Mouse (Mus musculus) cerebellum, postnatal 14 days (tissue): ENCODE measurements around the gene Kctd18.
A peak's percentile ranks its signal among the peaks of the same experiment; 100 is the strongest.

ENCODE experiments used
- DNase-seq, 2 experiments: peaks; one replicate each; pipeline ENCODE4 v3.0.0; 2021; ENCODE audit warnings: mixed read lengths in 2 of 2

Kctd18 gene

DNA sequence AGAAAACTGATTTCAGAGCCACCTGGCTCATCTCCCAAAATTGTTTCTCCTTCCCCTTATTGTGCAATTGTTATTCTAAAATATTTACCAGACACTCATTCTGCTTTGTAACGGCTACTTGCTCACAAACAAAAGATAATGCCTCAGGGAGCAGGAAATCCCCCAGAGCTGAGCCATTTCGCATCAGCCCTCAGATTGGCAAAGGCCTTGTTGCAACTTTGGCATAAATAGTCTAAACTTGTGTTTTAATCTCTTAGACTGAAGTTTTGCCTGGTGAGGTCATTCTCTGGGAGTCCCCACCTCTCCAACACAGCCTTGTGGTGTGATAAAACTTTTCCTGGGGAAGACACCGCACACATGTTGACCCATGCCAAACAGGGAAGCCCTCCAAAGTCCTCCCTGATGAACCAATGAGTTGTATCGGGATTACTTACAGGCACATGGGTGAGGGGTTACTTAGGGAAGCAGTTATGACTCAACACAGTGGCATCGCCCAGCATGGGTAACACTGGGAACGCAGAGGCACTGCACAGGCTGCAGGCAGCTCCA, 29.6 kb downstream of the Kctd18 start:
- no peak for DNase-seq

DNA sequence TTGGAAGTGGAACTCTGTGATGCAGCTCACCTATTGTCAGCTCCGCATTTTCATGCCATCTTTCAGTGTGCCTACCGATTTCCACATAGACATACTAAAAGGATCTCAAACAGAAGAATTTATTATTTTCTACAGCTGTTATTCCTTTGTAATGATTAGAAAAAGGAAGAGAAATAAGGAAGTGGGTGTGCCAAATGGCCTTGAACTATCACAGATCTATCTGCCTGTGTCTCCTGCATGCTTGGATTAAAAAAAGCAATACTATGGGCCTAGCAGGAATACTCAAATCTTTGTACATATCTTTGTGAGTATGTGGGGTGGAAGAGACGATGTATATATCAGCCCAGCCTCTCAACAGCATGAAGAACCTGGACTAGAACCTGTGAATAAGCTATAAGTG, 41.9 kb downstream of the Kctd18 start:
- no peak for DNase-seq

DNA sequence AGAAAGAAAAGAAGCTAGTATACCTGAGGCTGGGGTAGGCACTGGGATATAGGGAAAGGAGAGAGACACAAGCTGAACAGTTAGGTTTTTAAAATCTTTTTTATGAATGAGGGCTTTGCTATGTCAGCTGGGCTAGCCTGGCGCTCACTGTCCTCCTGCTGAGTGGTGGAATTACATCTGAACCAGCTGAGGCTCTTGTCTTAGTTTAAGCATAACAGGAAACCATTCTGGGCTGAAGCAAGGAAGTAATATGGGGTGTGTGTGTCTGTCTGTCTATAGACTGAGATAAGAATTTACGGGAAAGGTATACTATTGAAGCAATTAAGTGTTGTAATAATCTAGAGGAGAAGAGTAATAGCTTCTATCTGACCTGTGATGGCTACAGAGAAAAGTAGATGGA, 47.2 kb downstream of the Kctd18 start:
- DNase-seq: no peak

DNA sequence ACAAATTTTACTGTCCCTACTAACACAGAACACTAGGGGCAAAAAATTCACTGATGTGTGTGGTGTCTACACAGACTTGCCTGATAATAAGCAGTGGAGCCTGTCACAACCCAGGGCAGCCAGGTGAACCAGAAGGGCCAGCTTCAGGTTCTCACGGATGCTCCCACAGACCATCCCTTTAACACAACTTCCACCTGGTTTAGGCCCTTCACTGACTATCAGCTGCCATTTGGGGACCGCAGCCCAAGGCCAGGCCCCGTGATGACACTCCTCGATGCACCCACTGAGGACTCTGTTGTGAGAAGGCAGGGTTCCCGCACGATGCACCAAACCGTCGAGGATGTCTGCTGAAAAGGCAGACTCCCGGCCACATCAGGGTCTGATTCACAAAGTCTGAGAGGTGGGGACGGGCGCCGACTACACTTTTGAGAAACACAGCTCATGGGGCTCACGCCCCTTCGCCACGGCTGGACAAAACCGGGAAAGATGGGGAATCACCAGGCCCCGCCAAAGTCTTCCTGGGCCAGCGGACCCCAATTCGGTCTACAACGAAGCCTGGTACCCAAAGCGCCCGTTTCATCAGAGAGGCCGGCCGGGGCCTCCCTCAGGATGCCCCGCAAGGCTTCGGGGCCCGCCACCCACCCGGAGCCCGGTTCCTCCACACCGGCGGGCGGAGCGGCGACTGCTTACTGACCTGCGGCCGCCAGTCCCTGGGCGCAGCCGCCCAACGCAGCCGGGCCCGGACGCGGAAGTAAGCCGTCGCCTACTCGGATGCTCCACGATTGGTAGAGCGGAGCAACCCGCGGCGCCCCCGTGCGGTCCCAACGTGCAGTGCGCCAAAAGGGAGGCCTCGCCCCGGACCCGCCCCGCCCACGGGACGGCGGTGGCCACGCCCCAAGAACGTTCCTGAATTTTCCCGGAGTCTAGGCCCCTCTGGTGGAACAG, 49.2 kb downstream of the Kctd18 start:
- peak; percentile 99 for DNase-seq

DNA sequence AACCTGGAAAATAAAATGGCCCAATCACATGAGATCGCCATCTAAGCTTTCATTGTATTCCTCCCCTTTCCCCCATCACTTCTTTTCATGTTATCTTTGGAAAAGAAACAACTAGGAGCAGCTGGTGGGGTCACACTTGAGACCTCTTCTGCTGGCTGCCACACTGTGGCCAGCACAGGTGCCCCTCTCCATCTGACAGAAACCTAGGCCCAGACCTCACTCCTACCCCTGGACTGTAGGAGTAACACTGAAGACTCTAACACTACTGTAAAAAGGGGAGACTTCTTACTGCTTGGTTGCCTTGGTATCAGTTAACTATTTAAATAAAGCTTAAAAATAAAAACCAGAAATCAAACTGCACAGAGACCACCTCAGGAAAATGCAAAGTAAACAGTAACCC, 63.0 kb downstream of the Kctd18 start:
- no peak for DNase-seq

DNA sequence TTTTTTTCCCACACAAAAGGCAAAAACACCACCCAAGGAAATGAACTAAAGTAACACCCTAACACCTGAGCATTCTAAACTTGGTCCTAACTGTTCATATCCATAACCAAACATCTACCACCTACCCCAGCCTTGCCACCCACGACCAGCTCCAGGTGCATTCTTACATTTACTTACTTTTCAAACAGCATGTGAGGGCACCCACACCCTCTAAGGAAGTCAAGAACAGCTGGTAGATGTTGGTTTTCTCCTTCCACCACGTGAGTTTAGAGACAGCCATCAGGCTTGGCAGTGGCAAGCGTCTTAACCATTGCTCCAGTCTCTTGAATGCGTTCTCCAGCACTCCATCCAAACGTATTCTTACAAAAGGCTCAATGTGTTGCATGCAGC, 64.4 kb downstream of the Kctd18 start:
- DNase-seq: no peak

DNA sequence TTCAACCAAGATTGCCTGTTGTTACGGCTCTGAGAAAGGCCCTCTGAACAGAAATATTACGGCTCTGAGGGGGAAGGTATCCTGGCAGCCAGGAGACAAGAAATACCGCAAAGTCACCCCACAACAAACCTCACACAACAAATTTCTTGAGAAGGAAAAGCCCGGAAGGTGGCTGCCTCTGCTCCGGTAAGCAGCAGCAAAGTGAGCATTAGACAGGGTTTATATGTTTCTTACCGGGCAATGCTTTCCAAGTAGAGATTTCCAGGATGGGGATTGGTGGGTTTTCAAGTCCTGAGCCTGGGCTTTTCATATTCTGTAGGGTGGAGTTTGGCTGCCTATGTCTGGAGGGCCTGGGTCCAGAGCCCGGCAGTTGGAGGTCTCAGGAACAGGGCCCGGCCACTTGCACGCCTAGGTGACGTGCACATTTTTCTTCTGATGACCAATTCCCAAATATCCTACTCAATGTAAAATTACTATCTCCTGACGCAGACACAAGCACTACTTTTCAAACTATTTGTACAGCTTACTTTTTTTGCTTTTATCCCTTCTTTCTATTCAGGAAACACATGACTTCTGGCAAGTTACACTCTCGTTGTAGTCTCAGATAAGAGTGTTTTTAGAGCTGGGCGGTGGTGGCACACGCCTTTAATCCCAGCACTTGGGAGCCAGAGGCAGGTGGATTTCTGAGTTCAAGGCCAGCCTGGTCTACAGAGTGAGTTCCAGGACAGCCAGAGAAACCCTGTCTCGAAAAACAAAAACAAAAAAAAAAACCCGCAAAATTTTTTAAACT, 65.0 kb downstream of the Kctd18 start:
- no peak for DNase-seq

DNA sequence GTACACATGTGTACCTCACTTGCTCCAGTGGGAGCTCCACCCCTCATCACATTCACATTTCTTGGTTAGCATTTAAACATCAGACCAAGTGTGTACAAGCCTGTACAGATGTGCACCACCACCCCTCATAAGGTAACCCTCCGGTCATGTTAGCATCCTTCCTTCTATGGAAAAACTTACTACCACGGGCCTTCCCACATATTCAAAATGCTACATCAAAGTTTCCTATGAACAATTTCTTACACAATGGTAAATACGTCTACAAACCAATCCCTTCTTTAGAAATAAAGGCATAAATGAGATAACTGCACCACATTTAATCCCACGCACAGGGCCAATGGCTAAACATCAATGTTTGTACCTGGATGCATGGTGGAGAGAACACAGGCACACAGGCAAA, 66.2 kb downstream of the Kctd18 start:
- DNase-seq: no peak

DNA sequence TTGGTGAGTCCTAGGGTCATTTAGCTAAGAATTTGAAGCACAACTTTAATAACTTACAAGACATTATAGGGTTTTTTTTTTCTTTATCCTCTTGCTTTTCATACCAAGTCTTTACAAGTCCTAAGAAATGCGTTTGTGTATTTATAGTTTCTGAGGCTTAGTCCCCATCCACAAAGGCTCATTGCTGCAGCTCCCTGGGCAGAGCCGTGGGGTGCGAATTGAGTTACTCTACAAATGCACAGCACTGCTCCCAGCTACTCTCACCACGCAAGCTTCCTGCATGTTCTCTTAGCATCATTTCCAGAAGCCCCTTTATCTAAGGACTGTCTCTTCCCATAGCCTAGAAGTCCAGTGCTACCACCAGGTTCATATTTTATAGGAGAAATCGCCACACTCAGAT, 69.0 kb downstream of the Kctd18 start:
- DNase-seq: no peak

DNA sequence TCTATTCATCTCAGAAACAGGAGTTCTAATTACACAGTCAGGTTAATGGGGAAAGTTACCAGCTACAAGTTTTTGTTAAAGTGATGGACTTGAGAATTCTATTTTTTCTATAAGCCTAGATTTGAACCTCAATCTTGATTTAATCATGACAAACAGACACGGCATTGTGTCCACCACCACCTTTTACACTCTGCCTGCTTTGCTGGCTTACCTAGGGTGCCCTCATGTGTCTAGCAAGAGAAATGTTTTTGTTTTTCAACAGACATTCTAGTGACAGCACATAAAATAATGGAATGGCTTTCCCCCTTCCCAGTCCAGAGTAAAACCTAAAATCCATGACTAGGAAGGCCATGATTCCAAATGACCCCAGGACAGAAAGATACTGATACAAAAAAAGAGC, 69.6 kb downstream of the Kctd18 start:
- peak; percentile 42 to 48 for DNase-seq

DNA sequence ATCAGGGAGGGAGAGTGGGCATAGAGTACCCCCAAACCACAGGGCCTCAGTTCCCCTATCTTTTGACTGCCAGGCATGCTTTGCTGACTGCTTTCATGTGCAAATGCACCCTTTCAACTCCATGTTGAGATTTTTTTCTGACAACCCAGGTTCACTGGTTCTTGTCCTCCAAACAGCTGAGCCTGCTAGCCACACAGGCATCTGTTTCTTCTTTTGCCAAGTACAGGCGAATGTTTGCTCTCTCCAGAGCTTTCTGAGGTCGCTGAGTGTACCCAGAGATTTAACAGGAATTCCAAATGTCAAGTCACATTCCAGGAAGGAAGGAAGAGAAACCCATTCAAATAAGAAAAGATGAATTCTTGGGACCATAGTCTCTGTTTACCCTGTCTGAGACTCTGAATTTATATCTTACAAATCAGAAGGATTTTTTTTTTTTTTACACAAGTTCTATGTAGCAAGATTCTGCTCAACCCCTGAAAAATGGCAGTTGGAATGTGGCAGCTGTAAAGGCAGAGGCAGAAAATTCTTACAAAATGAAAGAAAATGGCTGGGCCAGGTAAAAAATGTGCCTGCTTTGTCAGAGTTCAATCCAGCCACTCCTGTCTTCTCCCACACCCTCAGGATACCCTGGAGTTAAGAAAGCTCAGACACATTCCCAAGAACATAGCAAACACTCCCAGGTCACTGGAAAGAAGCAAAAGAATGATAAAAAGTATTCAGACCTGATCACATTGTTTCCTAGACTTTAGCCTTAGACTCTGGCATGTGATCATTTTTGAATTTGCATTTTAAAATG, 71.0 kb downstream of the Kctd18 start:
- no peak for DNase-seq

DNA sequence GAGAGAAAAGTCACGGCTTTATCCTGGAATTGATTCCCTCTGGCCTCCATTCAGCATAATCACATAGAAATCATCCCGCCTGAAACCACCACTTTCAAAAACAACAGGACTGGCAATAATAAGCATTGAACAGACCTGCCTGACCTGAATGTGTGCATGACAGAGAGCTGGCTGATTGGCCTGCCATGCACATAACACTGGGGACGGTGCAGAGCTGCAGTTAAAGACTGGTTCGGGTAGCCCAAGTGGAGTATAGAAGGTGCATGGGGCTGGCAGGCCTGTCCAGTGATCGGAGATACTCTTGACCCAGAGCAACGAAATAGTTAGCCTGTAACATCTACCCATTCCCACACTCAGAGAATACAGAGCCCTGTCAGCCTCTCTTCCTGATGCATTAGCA, 76.5 kb downstream of the Kctd18 start:
- no peak for DNase-seq

DNA sequence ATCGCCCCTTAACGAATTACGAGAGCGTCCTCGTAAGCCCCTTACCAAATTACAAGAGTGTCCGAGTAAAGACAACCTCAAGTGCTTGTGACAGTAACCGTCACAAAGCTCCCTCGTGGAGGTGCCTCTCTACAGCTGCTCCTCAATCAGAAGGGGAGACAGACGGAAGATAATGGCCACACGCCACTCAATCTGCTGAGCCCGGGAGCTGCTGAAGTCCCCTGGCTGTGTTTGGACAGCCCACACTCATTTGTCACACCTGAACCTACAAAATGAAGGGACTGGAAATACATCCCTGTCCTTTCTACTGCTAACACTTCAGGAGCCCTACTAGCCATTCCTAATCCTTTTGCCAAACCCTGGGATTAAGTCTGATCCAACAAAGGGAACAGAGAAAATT, 77.0 kb downstream of the Kctd18 start:
- DNase-seq: peak; percentile 12 to 23

DNA sequence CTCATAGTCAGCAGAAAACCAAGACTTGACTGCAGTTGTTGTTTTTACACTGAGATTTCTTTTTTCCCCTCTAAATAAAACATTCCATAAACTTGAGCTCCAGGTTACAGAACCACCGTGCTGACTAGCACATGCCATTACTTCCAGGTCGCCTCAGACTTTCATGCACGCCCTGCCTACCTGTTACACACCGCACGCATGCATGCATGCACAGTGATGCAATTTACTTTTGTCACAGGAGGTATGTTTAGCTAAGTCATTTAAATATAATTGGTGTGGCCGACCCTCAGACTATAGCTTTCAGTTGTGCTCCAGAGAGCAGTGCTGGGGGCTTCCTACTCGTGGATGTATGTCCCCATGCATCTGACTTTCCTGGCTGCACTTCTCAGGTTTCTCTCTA, 77.7 kb downstream of the Kctd18 start:
- no peak for DNase-seq

DNA sequence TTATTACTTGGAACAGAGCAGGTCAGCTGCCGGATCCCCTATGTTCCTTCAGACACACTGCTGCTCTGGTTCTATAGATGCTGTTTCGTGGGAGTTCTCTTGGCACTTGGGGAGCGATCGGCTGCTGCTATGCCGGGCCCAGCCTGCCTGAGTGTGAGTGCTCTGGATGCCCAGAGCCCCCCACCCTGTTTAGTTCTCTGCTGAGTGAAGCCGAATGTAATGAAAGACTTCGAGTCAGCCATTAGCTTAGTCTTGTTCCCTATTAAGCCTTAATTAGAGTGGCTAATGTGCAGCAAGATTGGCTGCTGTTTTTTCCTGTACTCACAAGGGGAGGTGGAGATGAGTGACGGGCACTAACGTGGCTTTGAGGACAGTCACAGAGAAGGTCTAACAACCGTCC, 78.1 kb downstream of the Kctd18 start:
- DNase-seq: no peak

DNA sequence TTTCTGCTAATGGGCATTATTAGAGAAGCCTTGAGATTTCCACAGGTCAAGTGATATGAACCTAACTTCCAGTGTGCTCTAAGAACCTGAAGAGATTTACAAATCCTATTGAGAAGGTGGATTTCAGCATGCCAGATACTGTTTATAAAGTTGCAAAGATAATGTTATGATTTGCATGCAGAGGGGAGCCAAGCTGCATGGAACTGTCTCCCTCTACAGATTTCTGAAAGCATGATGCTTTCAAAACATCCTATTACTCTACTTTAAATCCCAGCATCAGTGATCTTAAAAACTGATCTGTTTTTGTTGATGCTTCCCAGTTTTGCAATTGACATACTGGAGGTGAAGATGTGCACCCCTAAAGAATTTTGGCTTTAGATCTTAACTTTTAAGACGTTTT, 84.5 kb downstream of the Kctd18 start:
- DNase-seq: no peak

DNA sequence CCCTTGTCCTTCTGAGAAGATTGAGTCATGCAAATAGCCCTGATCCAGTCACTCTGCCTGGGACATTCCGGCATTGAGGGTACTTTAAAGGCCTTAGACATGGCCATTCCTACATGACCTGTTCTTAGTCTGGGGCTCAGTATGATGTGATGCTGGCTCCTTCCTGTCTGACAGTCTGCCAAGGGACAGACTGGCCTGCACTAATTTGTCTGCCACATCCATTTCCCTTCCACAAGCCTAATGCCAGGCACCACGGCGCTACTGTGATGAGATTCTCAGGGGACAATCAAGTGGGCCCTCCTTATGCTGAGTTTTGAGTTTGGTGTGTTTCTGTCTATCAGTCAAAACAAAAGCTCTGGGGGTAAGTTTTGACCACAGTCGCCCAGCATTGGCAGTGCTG, 100.2 kb downstream of the Kctd18 start:
- DNase-seq: peak; percentile 52 to 53

DNA sequence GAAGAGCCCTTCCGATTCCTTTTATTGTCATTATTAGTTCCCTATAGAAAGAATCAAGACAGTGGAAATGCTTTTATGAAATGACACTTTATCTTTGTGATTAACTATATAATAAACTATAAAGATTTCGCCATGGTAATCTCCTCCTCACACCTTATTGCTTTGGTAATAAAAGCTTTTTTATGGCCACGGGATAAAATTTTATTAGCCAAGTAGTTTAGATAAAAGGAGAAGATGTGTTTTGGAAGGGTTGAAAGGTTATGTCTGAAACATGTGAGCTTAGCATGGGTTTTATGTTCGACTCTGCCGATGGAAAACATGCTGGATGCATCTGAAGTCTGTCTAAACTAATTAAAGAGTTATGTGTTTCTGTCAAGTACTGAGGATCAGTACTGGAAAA, 101.4 kb downstream of the Kctd18 start:
- DNase-seq: no peak

DNA sequence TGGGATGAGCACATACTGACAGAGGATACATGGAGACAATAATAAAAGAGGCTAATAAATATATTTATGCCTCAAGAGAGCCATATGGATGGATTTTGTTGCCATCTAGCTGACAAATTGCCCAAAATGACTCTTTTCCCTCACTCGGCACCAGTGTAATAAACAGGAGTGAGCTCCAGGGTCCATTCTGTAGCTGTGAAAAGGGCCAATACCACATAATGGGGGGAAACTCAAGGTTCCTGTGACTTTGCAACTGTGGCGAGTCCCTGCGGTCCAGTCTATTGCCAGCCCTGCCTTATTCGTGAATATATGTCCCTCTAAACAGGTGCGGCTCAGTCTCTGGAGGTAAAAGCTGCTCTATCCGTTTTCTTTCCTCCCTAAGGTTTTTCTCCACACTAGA, 107.2 kb downstream of the Kctd18 start:
- no peak for DNase-seq

DNA sequence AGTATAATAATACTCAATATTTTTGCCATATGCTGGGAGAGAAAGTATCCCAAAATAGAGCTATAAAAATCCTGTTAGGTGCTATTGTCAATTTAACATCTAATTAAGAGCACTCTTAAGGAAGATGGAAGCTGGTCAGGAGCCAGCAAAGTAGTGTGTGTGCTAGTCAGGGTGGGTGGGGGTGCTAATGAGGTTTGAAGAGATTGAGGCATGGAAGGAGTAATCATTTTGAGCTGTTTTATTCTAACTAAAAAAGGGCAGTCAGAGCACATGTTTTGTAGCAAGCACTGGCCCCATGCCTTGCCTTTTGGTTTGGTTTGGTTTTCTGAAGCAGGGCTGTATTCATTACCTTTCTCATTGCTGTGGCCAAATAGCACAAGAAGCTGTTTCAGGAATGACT, 112.4 kb downstream of the Kctd18 start:
- no peak for DNase-seq

DNA sequence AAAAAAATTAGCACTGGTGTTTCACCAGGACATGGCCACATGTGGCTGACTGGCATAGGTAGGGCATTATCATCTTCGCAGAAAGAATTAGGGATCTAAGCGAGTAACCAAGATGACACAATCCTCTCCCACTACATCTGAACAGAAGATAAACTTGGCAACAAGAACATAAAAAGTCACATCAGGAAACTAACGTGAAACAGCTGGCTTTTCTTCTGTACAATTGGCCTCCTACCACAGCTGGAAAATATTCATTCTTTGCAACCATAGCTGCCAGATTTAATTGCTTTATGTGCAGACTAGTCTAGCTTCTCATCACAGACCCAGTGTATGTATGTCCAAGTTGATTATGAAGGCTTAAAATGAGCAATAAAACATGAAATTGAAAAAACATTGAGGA, 112.8 kb downstream of the Kctd18 start:
- no peak for DNase-seq
